In genomic region chr3:30792737-30793402, GRCm38 (mm10) we compare ENCODE assay signal across 8 mouse cellular contexts. TPM values are rescaled to one million over a fixed set of nuclear protein-coding genes. Genes with fewer than 3 reads are reported as not detected.
DNase-seq lines count a peak whose midpoint lies in the region; ATAC-seq lines count a peak whose summit lies in the region.

Sec62 (plus strand) TSS chr3:30792875.

- peak; percentile 91 for ATAC-seq in inflammation-experienced regulatory T-cells, adult 6 months
- ATAC-seq in megakaryocyte-erythroid progenitor cell, adult 5-6 weeks (replicated peaks; ENCODE audit: low FRiP score, low TSS enrichment, poor library complexity, severe bottlenecking) = peak; percentile 85

- peak; percentile 89 for DNase-seq in adipocyte (ENCODE audit: low spot score)
- peak; percentile 95 for DNase-seq in embryo, embryonic 10 days (ENCODE audit: low spot score)
- peak; percentile 94 for DNase-seq in gastrocnemius, postnatal 14 days
- DNase-seq in left cerebral cortex, postnatal 10 days (ENCODE audit: extremely low spot score in 1 of 2, low spot score in 2 of 2) = peak; percentile 89 to 96
- peak; percentile 94 for DNase-seq in right cerebral cortex, postnatal 25 days
- peak; percentile 90 to 93 for DNase-seq in urinary bladder, postnatal 4 days (ENCODE audit: low spot score in 2 of 2)

- intact Hi-C loops in gastrocnemius, postnatal 14 days (cut with DNase I; ENCODE audit: low total_unique reads) = no loop called here
- intact Hi-C loops in left cerebral cortex, postnatal 10 days (cut with DNase I) = loop anchor here (5.0 kb wide), 3 partner anchors 56 to 191 kb away; partner anchors contain the start of gene Mynn

RNA-seq across cellular contexts. Expression of gene Sec62, which starts in this region (rescaled TPM):
- 10 to 100 TPM; 37.8 to 38.5 TPM for total RNA-seq in gastrocnemius, postnatal 14 days (2021)
- polyA plus RNA-seq in inflammation-experienced regulatory T-cells, adult 6 months (2017; shearing (Covaris generic)) = 100 to 1,000 TPM in 1 of 3 experiments, 10 to 100 TPM in 2; 62.0 to 106 (median 82.2) TPM
- 10 to 100 TPM; 90.2 to 93.8 TPM for total RNA-seq in left cerebral cortex, postnatal 10 days (2021)
- total RNA-seq in megakaryocyte-erythroid progenitor cell, adult 5-6 weeks (2014; fragmentation: Nextera tagmentation) = 47.4 and 51.2 TPM in 2 replicates
- total RNA-seq in megakaryocyte-erythroid progenitor cell, adult 5-6 weeks (2017) = 72.7 and 101 TPM in 2 replicates

Comparison
In these comparisons a context has a peak if more than half of its experiments do, and no peak if none do; other contexts are left out.
1. Peak in every context shown above with its lines: DNase-seq and ATAC-seq.